ENCODE assay signal across 7 mouse cellular contexts in genomic region chr11:102309821-102310617, GRCm38 (mm10). TPM values are rescaled to one million over a fixed set of nuclear protein-coding genes. Genes with fewer than 3 reads are reported as not detected.
DNase-seq lines count a peak whose midpoint lies in the region; ATAC-seq lines count a peak whose summit lies in the region.

No protein-coding gene starts in this region.

- peaks cover 31% of the 10 kb centered on the region for H3K4me1 ChIP-seq in embryonic facial prominence, embryonic 15.5 days
- peaks cover 25% of the 10 kb centered on the region for H3K4me1 ChIP-seq in intestine, embryonic 15.5 days (replicated peaks)
- H3K4me1 ChIP-seq in neural tube, embryonic 15.5 days, result peaks cover 16% of the 10 kb centered on the region

- H3K27me3 ChIP-seq in embryonic facial prominence, embryonic 15.5 days, result no peaks in the 10 kb centered on the region
- no peaks in the 10 kb centered on the region for H3K27me3 ChIP-seq in intestine, embryonic 15.5 days (replicated peaks)
- H3K27me3 ChIP-seq in neural tube, embryonic 15.5 days (replicated peaks), result no peaks in the 10 kb centered on the region

- 84% methylated on average over 22 of the region's 22 CpGs for WGBS in embryonic facial prominence, embryonic 15.5 days
- 84% methylated on average over 22 of the region's 22 CpGs for WGBS in intestine, embryonic 15.5 days
- WGBS in neural tube, embryonic 15.5 days, result 91% methylated on average over 22 of the region's 22 CpGs

- H3K9me3 ChIP-seq in embryonic facial prominence, embryonic 15.5 days (replicated peaks), result no peaks in the 10 kb centered on the region
- H3K9me3 ChIP-seq in intestine, embryonic 15.5 days, result no peaks in the 10 kb centered on the region
- no peaks in the 10 kb centered on the region for H3K9me3 ChIP-seq in neural tube, embryonic 15.5 days (replicated peaks)

- H3K36me3 ChIP-seq in embryonic facial prominence, embryonic 15.5 days, result peaks cover 83% of the 10 kb centered on the region
- H3K36me3 ChIP-seq in intestine, embryonic 15.5 days, result peaks cover 48% of the 10 kb centered on the region
- H3K36me3 ChIP-seq in neural tube, embryonic 15.5 days, result peaks cover 70% of the 10 kb centered on the region

- peak overlapping the region; percentile 76 for H3K4me2 ChIP-seq in embryonic facial prominence, embryonic 15.5 days (replicated peaks)
- H3K4me2 ChIP-seq in intestine, embryonic 15.5 days (replicated peaks), result peak overlapping the region; percentile 71
- H3K4me2 ChIP-seq in neural tube, embryonic 15.5 days, result peak overlapping the region; percentile 56

- H3K4me3 ChIP-seq in embryonic facial prominence, embryonic 15.5 days (replicated peaks), result peak overlapping the region; percentile 41; the same call in 1 of the 2 replicates
- H3K4me3 ChIP-seq in intestine, embryonic 15.5 days (replicated peaks), result peak overlapping the region; percentile 42
- no peak overlapping the region for H3K4me3 ChIP-seq in neural tube, embryonic 15.5 days (replicated peaks)

- DNase-seq in left cerebral cortex, postnatal 4 days, result peak; percentile 13
- DNase-seq in left cerebral cortex, postnatal 25 days (ENCODE audit: low spot score in 2 of 2), result no peak
- no peak for DNase-seq in right cerebral cortex, postnatal 14 days
- DNase-seq in spleen, postnatal 10 days (ENCODE audit: low spot score in 2 of 2), result no peak

- ATAC-seq in embryonic facial prominence, embryonic 15.5 days (ENCODE audit: insufficient number of reproducible peaks, low FRiP score, low TSS enrichment, low read depth), result no peak
- ATAC-seq in intestine, embryonic 15.5 days, result 0 out of 2 replicates have a peak, but pooled peaks have one; percentile 13
- peak; percentile 36 for ATAC-seq in neural tube, embryonic 15.5 days (ENCODE audit: low FRiP score)

- peak overlapping the region; percentile 77 for H3K27ac ChIP-seq in embryonic facial prominence, embryonic 15.5 days (replicated peaks)
- H3K27ac ChIP-seq in intestine, embryonic 15.5 days, result peak overlapping the region; percentile 65
- no peak overlapping the region for H3K27ac ChIP-seq in neural tube, embryonic 15.5 days (replicated peaks)

- peak overlapping the region; percentile 10; the same call in 1 of the 2 replicates for H3K9ac ChIP-seq in embryonic facial prominence, embryonic 15.5 days
- peak overlapping the region; percentile 36; the same call in 1 of the 2 replicates for H3K9ac ChIP-seq in intestine, embryonic 15.5 days
- 0 out of 2 replicates have a peak overlapping the region, but pooled peaks have one; percentile 43 for H3K9ac ChIP-seq in neural tube, embryonic 15.5 days (replicated peaks)

- intact Hi-C loops in left cerebral cortex, postnatal 4 days (cut with DNase I), result no loop called here
- intact Hi-C loops in left cerebral cortex, postnatal 25 days (cut with DNase I), result loop anchor here (1.0 to 2.0 kb wide), 2 partner anchors 97 to 124 kb away; partner anchors contain the start of gene Slc25a39

RNA-seq across cellular contexts. Expression of gene Ubtf, which starts 9.5 kb away (rescaled TPM):
- 100 to 1,000 TPM; 113 to 115 TPM for total RNA-seq in left cerebral cortex, postnatal 4 days (2021)
- 100 to 1,000 TPM; 123 to 127 TPM for total RNA-seq in left cerebral cortex, postnatal 25 days (2021)
- polyA plus RNA-seq in embryonic facial prominence, embryonic 15.5 days (2015; fragmentation: Nextera tagmentation; extraction: Ambion mirVana), result 86.6 and 87.3 TPM in 2 replicates
- 77.8 and 80.2 TPM in 2 replicates for polyA plus RNA-seq in intestine, embryonic 15.5 days (2015; fragmentation: Nextera tagmentation; extraction: Ambion mirVana)
- polyA plus RNA-seq in neural tube, embryonic 15.5 days (2015; fragmentation: Nextera tagmentation; extraction: Ambion mirVana), result 68.9 and 79.5 TPM in 2 replicates

RNA-seq across cellular contexts. Expression of gene Atxn7l3, which starts 13.6 kb away (rescaled TPM):
- total RNA-seq in left cerebral cortex, postnatal 4 days (2021), result 100 to 1,000 TPM; 183 to 189 TPM
- 100 to 1,000 TPM; 231 to 242 TPM for total RNA-seq in left cerebral cortex, postnatal 25 days (2021)
- 18.4 and 20.0 TPM in 2 replicates for polyA plus RNA-seq in embryonic facial prominence, embryonic 15.5 days (2015; fragmentation: Nextera tagmentation; extraction: Ambion mirVana)
- polyA plus RNA-seq in intestine, embryonic 15.5 days (2015; fragmentation: Nextera tagmentation; extraction: Ambion mirVana), result 11.8 and 13.6 TPM in 2 replicates
- polyA plus RNA-seq in neural tube, embryonic 15.5 days (2015; fragmentation: Nextera tagmentation; extraction: Ambion mirVana), result 27.2 and 28.1 TPM in 2 replicates

RNA-seq across cellular contexts. Expression of gene Tmub2, which starts 25.3 kb away (rescaled TPM):
- 10 to 100 TPM; 53.6 to 56.1 TPM for total RNA-seq in left cerebral cortex, postnatal 4 days (2021)
- 10 to 100 TPM; 67.8 to 71.4 TPM for total RNA-seq in left cerebral cortex, postnatal 25 days (2021)
- 58.3 and 59.5 TPM in 2 replicates for polyA plus RNA-seq in embryonic facial prominence, embryonic 15.5 days (2015; fragmentation: Nextera tagmentation; extraction: Ambion mirVana)
- 44.3 and 48.5 TPM in 2 replicates for polyA plus RNA-seq in intestine, embryonic 15.5 days (2015; fragmentation: Nextera tagmentation; extraction: Ambion mirVana)
- 79.8 and 83.7 TPM in 2 replicates for polyA plus RNA-seq in neural tube, embryonic 15.5 days (2015; fragmentation: Nextera tagmentation; extraction: Ambion mirVana)

RNA-seq across cellular contexts. Expression of gene Asb16, which starts 41.5 kb away (rescaled TPM):
- total RNA-seq in left cerebral cortex, postnatal 4 days (2021), result under 1 TPM; 0.91 to 0.98 TPM
- 1 to 10 TPM; 1.2 TPM for total RNA-seq in left cerebral cortex, postnatal 25 days (2021)
- polyA plus RNA-seq in embryonic facial prominence, embryonic 15.5 days (2015; fragmentation: Nextera tagmentation; extraction: Ambion mirVana), result 0.12 and 0.26 TPM in 2 replicates
- 0.08 TPM in 1 of 2 replicates, not detected in the other for polyA plus RNA-seq in intestine, embryonic 15.5 days (2015; fragmentation: Nextera tagmentation; extraction: Ambion mirVana)
- polyA plus RNA-seq in neural tube, embryonic 15.5 days (2015; fragmentation: Nextera tagmentation; extraction: Ambion mirVana), result 0.10 and 0.12 TPM in 2 replicates

RNA-seq across cellular contexts. Expression of gene Slc4a1, which starts 56.0 kb away (rescaled TPM):
- 1 to 10 TPM in 1 of 2 experiments, under 1 TPM in 1; 0.87 to 1.9 TPM for total RNA-seq in left cerebral cortex, postnatal 4 days (2021)
- total RNA-seq in left cerebral cortex, postnatal 25 days (2021), result under 1 TPM; 0.62 to 0.73 TPM
- 5.0 and 5.2 TPM in 2 replicates for polyA plus RNA-seq in embryonic facial prominence, embryonic 15.5 days (2015; fragmentation: Nextera tagmentation; extraction: Ambion mirVana)
- polyA plus RNA-seq in intestine, embryonic 15.5 days (2015; fragmentation: Nextera tagmentation; extraction: Ambion mirVana), result 15.2 and 18.0 TPM in 2 replicates
- 2.5 and 3.5 TPM in 2 replicates for polyA plus RNA-seq in neural tube, embryonic 15.5 days (2015; fragmentation: Nextera tagmentation; extraction: Ambion mirVana)
